Mouse (Mus musculus): ENCODE measurements at regions not wholly inside any gene's neighbourhood (a gene's known extent, or its start where the extent isn't known, plus 50 kb on each side); places are given as distances from the start of the nearest gene placed in this dataset.
"Not testable (repeated sequence)": the region's sequence is repeated elsewhere in the genome, so short reads cannot be mapped to it uniquely, and the experiment has no call there.

DNA sequence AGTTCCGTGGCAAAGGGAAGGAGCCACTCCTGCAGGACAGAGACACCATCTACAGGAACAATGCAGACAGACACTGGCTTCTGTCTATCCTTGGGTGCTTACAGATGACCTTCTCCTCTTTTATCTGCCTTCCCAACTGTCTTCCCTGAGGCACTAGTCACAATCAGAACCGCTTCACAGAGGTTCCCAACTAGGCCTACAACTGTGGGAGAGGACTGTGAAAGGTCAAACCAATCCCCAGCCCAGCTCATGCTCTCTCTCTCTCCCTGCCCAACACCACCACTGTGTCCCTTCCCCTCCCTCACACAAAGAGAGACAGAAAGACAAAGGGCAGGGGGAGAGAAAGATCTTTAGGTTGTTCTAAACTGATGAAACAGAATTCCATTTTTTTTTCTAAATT lies 61.3 kb downstream of the Tmem17 start:
- DNase-seq (ENCODE audit: low spot score): no peak

GRCm38 (mm10) chr11:22573802-22574201 lies 61.9 kb downstream of the Tmem17 start:
- no peak for DNase-seq (ENCODE audit: low spot score)

GRCm38 (mm10) chr11:22574506-22574905 lies 62.6 kb downstream of the Tmem17 start:
- DNase-seq (ENCODE audit: low spot score): no peak

GRCm38 (mm10) chr11:22584100-22584487 lies 72.2 kb downstream of the Tmem17 start:
- DNase-seq (ENCODE audit: low spot score): no peak

DNA sequence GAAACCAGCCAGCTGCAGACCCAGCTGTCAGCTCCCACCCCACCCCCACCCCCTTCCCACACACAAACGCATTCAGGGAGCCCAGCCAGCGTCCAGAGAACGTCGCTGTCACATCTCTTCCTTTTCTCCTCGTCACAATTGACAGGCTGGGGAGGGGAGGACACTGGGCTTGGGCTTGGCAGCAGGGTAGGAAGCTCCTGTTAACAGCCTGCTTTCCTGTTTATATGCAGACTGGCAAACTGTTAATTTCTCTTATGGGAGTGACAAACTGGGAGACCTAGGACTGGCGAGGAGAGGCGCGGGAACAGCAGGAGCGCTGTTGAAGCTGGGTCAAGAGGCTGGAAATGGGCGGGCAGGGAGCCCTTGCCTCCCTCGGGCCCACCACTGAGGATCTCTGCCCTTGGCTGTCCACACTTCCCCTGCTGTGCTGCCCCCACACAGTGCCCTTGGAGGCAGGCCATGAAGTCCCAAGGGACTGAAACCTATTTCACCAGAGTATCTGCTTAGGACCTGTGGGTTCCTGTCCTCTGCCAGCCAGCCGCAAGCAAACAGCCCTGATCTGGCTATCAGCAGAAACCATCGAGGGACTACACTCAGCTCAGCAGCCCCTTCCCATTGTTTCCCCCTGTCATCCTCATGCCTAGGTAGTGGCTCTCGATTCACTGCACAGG lies 72.7 kb downstream of the Tmem17 start:
- no peak for DNase-seq (ENCODE audit: low spot score)

GRCm38 (mm10) chr11:22587691-22588241 lies 75.9 kb downstream of the Tmem17 start:
- no peak for DNase-seq (ENCODE audit: low spot score)

DNA sequence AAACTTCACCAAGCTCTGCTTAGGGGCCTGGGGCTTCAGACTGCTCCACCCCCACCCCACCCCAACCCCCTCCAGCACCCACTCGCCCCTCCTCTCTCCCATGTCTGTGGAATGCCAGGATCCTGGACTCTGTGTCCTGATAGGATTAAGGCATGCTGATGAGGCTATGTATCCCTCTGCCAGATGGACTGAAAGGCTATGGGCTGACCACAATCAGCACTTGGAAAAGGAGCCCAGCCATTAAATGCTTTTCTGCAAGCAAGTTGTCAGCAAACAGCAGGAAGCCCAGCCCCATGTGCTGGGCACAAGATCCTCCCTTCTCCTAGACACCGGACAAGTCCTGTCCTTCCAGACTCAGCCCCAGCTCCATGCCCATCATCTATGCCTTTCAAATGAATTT lies 76.7 kb downstream of the Tmem17 start:
- DNase-seq (ENCODE audit: low spot score): no peak

DNA sequence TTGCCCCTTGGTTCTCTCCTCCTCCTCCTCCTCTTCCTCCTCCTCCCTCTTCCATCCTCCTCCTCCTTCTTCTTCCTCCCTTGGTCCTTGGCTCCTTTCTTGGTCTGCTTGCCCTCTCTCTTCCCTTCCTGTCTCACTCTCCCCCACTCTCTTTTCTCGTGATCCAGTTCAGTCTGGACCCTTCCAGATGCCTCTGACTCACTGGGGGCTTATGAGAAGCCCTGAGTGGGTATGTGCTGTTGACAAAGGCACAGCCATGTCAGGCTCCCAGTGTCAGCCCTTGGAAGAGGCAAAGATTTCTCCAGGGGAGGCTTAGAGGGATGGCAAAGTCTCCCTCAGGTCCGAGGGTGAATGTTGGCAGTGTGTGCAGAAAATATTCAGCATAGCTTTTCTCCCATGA lies 78.0 kb downstream of the Tmem17 start:
- DNase-seq (ENCODE audit: low spot score): no peak

- DNase-seq (ENCODE audit: low spot score): not testable (repeated sequence)
Measured at GRCm38 (mm10) chr11:22591050-22591449, 79.2 kb downstream of the Tmem17 start.

- no peak for DNase-seq (ENCODE audit: low spot score)
Measured at GRCm38 (mm10) chr11:22592706-22593105, 80.8 kb downstream of the Tmem17 start.

GRCm38 (mm10) chr11:22596076-22596804 lies 84.4 kb downstream of the Tmem17 start:
- no peak for DNase-seq (ENCODE audit: low spot score)

DNA sequence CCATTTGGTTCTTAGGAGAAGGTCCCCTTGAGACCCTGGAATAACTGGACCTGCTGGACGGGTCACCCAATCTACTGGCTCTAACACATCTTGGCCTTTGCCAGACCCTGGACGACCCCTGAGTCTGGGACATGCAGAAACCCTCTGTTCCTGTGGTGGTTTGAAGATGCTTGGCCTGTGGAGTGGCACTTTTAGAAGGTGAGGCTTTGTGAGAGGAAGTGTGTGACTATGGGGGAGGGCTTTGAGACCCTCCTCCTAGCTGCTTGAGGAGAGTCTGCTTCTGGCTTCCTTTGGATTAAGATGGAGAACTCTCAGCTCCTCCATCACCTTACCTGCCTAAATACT lies 84.9 kb downstream of the Tmem17 start:
- no peak for DNase-seq (ENCODE audit: low spot score)

- no peak for DNase-seq (ENCODE audit: low spot score)
Measured at GRCm38 (mm10) chr11:22600370-22600769, 88.5 kb downstream of the Tmem17 start.

DNA sequence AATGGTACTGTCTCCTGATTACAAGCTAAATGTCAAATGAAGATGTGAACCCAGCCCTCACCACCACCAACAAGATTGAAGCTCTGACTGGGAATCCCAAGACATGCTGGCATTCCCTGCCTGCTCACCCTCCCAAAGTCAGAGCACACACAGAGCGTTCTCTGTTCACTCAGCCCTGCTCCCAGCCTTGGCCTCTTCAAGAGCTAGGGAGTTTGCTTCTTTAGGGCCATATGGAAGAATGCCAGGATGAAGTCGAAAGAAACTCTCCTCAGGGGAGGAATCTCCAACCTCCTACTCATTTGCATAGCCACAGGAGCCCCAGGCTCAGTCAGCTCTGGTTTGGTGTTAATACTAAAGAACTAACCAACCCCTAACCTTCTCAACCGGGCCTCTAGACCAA lies 90.1 kb downstream of the Tmem17 start:
- DNase-seq (ENCODE audit: low spot score): no peak

- no peak for DNase-seq (ENCODE audit: low spot score)
Measured at GRCm38 (mm10) chr11:22602610-22603009, 90.7 kb downstream of the Tmem17 start.

DNA sequence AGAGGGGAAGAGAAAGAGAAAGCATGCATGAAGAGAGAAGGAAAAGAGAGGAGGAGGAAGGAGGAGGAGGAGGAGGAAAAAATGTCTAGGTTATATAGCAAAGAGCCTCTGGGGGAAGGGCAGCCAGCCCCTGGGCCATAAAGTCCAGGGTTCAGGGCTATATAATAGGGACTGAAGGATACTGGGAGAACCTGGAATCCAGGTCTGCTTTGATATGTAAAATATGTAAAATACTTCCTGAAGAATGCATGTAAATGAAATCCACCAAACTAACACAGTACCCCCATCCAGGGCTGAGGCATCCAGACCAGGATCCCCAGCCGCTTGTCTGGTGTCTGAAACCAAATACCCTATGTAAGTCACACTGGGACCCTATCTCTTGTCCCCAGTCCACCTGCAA lies 91.5 kb downstream of the Tmem17 start:
- no peak for DNase-seq (ENCODE audit: low spot score)

DNA sequence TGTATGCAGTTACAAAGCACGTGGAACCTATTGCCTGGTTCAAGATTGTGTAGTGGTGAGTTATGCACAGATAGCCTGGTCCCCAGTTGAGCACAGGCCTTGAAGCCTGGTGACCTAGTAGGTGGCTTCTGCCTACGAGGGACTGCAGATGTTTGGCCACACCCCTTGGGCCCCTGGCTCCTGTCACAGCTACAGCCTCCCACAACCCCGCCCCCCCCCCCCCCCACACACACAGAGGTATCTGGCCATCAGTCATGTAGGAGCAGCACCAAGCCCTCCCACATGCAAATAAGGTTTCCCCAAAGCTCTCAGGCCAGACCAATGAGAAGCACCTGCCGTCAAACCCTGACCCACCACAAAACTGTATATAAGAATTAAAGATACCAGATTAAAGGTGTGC lies 94.5 kb downstream of the Tmem17 start:
- DNase-seq (ENCODE audit: low spot score): no peak

GRCm38 (mm10) chr11:22607645-22608044 lies 95.8 kb downstream of the Tmem17 start:
- no peak for DNase-seq (ENCODE audit: low spot score)

DNA sequence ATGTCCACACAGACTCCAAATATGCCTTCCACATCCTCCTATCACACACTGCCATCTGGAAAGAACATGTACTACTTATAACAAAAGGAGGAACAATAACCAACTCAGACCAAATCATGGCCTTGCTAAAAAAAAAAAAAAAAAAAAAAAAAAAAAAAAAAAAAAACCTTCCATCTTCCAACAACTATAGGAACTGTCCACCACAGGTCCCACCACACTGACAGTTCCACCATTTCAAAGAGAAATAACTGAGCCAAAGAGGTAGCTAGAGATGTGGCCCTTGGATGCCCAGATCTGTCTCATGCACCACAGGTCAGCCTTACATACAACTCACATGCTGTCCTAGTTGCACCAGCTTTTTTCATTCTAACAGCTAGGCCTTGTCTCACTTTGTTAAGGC lies 97.1 kb downstream of the Tmem17 start:
- DNase-seq (ENCODE audit: low spot score): no peak

GRCm38 (mm10) chr11:22610433-22611101 lies 98.7 kb downstream of the Tmem17 start:
- no peak for DNase-seq (ENCODE audit: low spot score)

- no peak for DNase-seq (ENCODE audit: low spot score)
Measured at GRCm38 (mm10) chr11:22611102-22611869, 99.4 kb downstream of the Tmem17 start.

- DNase-seq (ENCODE audit: low spot score): no peak
Measured at GRCm38 (mm10) chr11:22613500-22613899, 101.6 kb downstream of the Tmem17 start.

All from T-cell, adult 2 months (primary cell).